Mouse (Mus musculus): ENCODE measurements at regions not wholly inside any gene's neighbourhood (a gene's known extent, or its start where the extent isn't known, plus 50 kb on each side); places are given as distances from the start of the nearest gene placed in this dataset.
"Not testable (repeated sequence)": the region's sequence is repeated elsewhere in the genome, so short reads cannot be mapped to it uniquely, and the experiment has no call there.

GRCm38 (mm10) chr2:100918122-100918521 lies 706.4 kb upstream of the Rag2 start:
- no peak for DNase-seq

GRCm38 (mm10) chr2:100919537-100920212 lies 704.8 kb upstream of the Rag2 start:
- no peak for DNase-seq

GRCm38 (mm10) chr2:100948632-100949031 lies 675.9 kb upstream of the Rag2 start:
- not testable (repeated sequence) for DNase-seq

GRCm38 (mm10) chr2:100959412-100959811 lies 665.1 kb upstream of the Rag2 start:
- DNase-seq = no peak

- DNase-seq = no peak
Measured at GRCm38 (mm10) chr2:100964584-100964983, 659.9 kb upstream of the Rag2 start.

GRCm38 (mm10) chr2:100977202-100977601 lies 647.3 kb upstream of the Rag2 start:
- DNase-seq = no peak

- DNase-seq = no peak
Measured at GRCm38 (mm10) chr2:100982362-100982761, 642.2 kb upstream of the Rag2 start.

GRCm38 (mm10) chr2:101015353-101015752 lies 609.2 kb upstream of the Rag2 start:
- no peak for DNase-seq

GRCm38 (mm10) chr2:101019384-101019783 lies 605.1 kb upstream of the Rag2 start:
- no peak for DNase-seq

- no peak for DNase-seq
Measured at GRCm38 (mm10) chr2:101021515-101021914, 603.0 kb upstream of the Rag2 start.

- no peak for DNase-seq
Measured at GRCm38 (mm10) chr2:101043050-101043449, 581.5 kb upstream of the Rag2 start.

- no peak for DNase-seq
Measured at GRCm38 (mm10) chr2:101062939-101063338, 561.6 kb upstream of the Rag2 start.

- DNase-seq = no peak
Measured at GRCm38 (mm10) chr2:101074990-101075389, 549.5 kb upstream of the Rag2 start.

- no peak for DNase-seq
Measured at GRCm38 (mm10) chr2:101080231-101080630, 544.3 kb upstream of the Rag2 start.

GRCm38 (mm10) chr2:101083813-101084212 lies 540.7 kb upstream of the Rag2 start:
- no peak for DNase-seq

- DNase-seq = no peak
Measured at GRCm38 (mm10) chr2:101084648-101085047, 539.9 kb upstream of the Rag2 start.

- DNase-seq = peak; percentile 73
Measured at GRCm38 (mm10) chr2:101107183-101107872, 517.2 kb upstream of the Rag2 start.

GRCm38 (mm10) chr2:101136867-101137266 lies 487.7 kb upstream of the Rag2 start:
- no peak for DNase-seq

GRCm38 (mm10) chr2:101139931-101140330 lies 484.6 kb upstream of the Rag2 start:
- DNase-seq = peak; percentile 70

- no peak for DNase-seq
Measured at GRCm38 (mm10) chr2:101156755-101157271, 467.7 kb upstream of the Rag2 start.

GRCm38 (mm10) chr2:101159276-101159675 lies 465.2 kb upstream of the Rag2 start:
- no peak for DNase-seq

GRCm38 (mm10) chr2:101165942-101166341 lies 458.6 kb upstream of the Rag2 start:
- no peak for DNase-seq

- DNase-seq = no peak
Measured at GRCm38 (mm10) chr2:101172806-101173205, 451.7 kb upstream of the Rag2 start.

- peak; percentile 90 for DNase-seq
Measured at GRCm38 (mm10) chr2:101175124-101175523, 449.4 kb upstream of the Rag2 start.
